Mouse (Mus musculus) spleen, adult 2 months (tissue): ENCODE measurements around the gene Cmklr1. TPM values are rescaled to one million over a fixed set of nuclear protein-coding genes. Genes with fewer than 3 reads are reported as not detected.

Experiments used
- DNase-seq, 2 experiments: peaks; one replicate each; pipeline versions ENCODE4 v3.0.0 to v3.0.0-alpha.2; 2012 to 2021; ENCODE audit warnings: low spot score in 2 of 2, low read depth in 1 of 2
- H3K27ac ChIP-seq: fragments of 200-500 bp; 2 replicates; pipeline ENCODE4 v1.5.1; 2012; ENCODE audit warnings: low read length, inconsistent platforms; ENCODE audit not compliant: insufficient read depth
- H3K27me3 ChIP-seq: fragments of 200-500 bp; 2 replicates; pipeline ENCODE4 v1.6.1; 2012; ENCODE audit warnings: mild to moderate bottlenecking, moderate library complexity, low read length, inconsistent platforms; ENCODE audit not compliant: control insufficient read depth, insufficient read depth
- H3K36me3 ChIP-seq: fragments of 200-500 bp; 2 replicates; pipeline ENCODE4 v1.6.1; 2012; ENCODE audit warnings: mild to moderate bottlenecking, low read length, inconsistent platforms; ENCODE audit not compliant: control insufficient read depth, insufficient read depth
- H3K4me1 ChIP-seq: fragments of 200-500 bp; 2 replicates; pipeline ENCODE4 v1.6.1; 2011; ENCODE audit warnings: inconsistent platforms; ENCODE audit not compliant: control insufficient read depth, insufficient read depth, insufficient read length
- H3K4me3 ChIP-seq: fragments of 200-500 bp; 2 replicates; pipeline ENCODE4 v1.5.1; 2011; ENCODE audit warnings: mild to moderate bottlenecking, inconsistent platforms; ENCODE audit not compliant: insufficient read depth, insufficient read length; ENCODE audit errors: extremely low read depth
- CTCF ChIP-seq: fragments of 200-500 bp; IDR thresholded peaks from 2 replicates; pipeline ENCODE4 v1.5.1; 2011; ENCODE audit warnings: mild to moderate bottlenecking, inconsistent platforms; ENCODE audit not compliant: insufficient read depth, insufficient read length, insufficient replicate concordance; ENCODE audit errors: extremely low read depth
- POLR2A ChIP-seq: fragments of 200-500 bp; IDR thresholded peaks from 2 replicates; pipeline ENCODE4 v1.6.1; 2011; ENCODE audit warnings: low read depth, low read length, inconsistent platforms
- WGBS: fragments of 180-500 bp; shearing (Covaris S2); methylation state at CpG from one replicate; pipeline ENCODE4 v1.1.7; 2018; 5-methylcytosine and 5-hydroxymethylcytosine counted together
- polyA plus RNA-seq: library from polyadenylated mRNA; depleted of rRNA; stranded (reverse); fragments of >200 nt; gene quantifications from 2 replicates; pipeline ENCODE4 v1.2.3, GENCODE M21; 2012; rRNA removed

Cmklr1 gene
- 31.7 and 37.1 TPM in 2 replicates for polyA plus RNA-seq

GRCm38 (mm10) chr5:113650035-113650865 lies at the start of gene Cmklr1:
Gene Cmklr1 (minus strand): TSS chr5:113650426.
- Histone ChIP-seq H3K4me1 (no peaks in the 10 kb centered on the region), H3K4me3 (peak within 1 kb of the TSS; percentile 24; the same call in 1 of the 2 replicates), H3K27me3 (no peaks in the 10 kb centered on the region), H3K27ac (peak within 1 kb of the TSS; percentile 41; the same call in 1 of the 2 replicates), H3K36me3 (no peaks in the 10 kb centered on the region)
- 16% methylated on average over 30 of the region's 30 CpGs for WGBS
- DNase-seq = no peak
- TF ChIP-seq POLR2A (no peak), CTCF (no peak)

DNA sequence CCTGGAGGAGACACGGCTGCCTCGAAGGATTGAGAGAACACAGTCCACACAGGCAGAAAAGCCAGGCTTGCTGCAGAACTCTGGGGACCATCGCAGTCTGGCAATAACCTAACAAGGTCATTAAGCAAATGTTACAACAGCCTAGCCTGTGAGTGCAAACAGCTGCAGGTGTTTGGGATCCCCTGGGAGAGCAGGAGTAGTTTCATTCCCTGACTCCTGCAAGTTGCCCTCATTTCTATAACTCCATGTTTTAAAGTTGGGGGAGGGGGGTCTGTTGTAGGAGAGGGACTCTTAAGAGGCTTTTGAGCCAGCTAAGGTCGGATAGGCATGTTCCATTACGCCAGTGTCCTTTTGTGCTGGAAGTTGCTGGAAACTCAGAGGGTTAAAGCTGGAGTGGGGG lies 44.2 kb upstream of the Cmklr1 start:
- Histone ChIP-seq H3K36me3 (no peaks in the 10 kb centered on the region), H3K4me1 (no peaks in the 10 kb centered on the region), H3K4me3 (no peak overlapping the region), H3K27me3 (no peaks in the 10 kb centered on the region), H3K27ac (no peak overlapping the region)
- WGBS = 52% methylated on average over 5 of the region's 5 CpGs
- no peak for DNase-seq
- no peak for TF ChIP-seq CTCF
- no peak for TF ChIP-seq POLR2A

GRCm38 (mm10) chr5:113694000-113694399 lies 43.8 kb upstream of the Cmklr1 start:
- no peak overlapping the region for H3K4me3 ChIP-seq
- no peaks in the 10 kb centered on the region for H3K27me3 ChIP-seq
- H3K4me1 ChIP-seq = no peaks in the 10 kb centered on the region
- no peaks in the 10 kb centered on the region for H3K36me3 ChIP-seq
- WGBS = 60% methylated on average over 4 of the region's 4 CpGs
- DNase-seq = no peak
- TF ChIP-seq POLR2A (no peak), CTCF (no peak)
- no peak overlapping the region for H3K27ac ChIP-seq

DNA sequence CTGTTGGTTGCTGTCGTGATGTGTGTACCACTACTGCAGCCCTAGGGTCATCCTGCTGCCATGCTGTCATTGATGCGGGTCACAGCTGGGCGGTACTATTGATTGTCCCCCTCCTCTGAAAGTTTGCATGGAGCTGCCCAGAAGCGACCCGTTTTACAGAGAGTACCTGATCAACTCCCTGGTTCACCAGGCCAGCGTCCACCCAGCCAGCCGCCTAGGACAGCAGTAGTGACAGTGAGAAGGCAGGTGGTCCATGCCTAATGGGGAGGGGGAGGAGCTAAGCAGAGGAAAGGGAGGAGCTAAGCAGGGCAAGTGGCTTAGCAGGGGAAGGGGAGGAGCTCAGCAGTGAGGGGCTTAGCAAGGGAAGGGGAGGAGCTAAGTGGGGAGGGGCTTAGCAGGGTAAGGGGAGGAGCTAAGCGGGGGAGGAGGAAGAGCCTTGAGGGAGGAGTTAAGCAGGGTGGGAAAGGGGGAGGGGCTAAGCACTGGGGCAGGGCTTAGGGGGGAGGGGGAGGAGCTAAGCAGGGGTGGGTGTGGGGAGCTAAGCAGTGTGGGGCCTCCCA lies 43.0 kb upstream of the Cmklr1 start:
- no peaks in the 10 kb centered on the region for H3K27me3 ChIP-seq
- H3K4me3 ChIP-seq = no peak overlapping the region
- WGBS = 89% methylated on average over 8 of the region's 8 CpGs
- no peaks in the 10 kb centered on the region for H3K36me3 ChIP-seq
- H3K27ac ChIP-seq = no peak overlapping the region
- DNase-seq = no peak
- TF ChIP-seq CTCF (no peak), POLR2A (no peak)
- no peaks in the 10 kb centered on the region for H3K4me1 ChIP-seq

DNA sequence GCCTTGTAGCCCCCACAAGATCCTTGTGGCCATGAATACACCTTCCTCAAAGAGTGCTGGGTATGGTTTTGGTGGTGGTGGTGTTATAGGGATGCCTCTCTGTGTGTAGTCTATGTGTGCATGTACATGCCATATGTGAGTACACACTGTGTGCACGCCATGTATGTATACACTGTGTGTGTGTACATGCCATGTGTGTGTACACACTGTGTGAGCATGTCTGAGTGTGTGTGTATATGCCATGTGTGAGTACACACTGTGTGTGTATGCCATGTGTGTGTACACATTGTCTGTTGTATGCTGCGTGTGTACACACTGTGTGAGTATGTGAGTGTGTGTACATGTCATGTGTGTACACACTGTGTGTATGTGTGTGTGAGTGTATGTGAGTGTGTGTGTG lies 40.6 kb upstream of the Cmklr1 start:
- H3K4me3 ChIP-seq = no peak overlapping the region
- 81% methylated on average over 2 of the region's 2 CpGs for WGBS
- H3K4me1 ChIP-seq = no peaks in the 10 kb centered on the region
- H3K36me3 ChIP-seq = no peaks in the 10 kb centered on the region
- DNase-seq = no peak
- TF ChIP-seq POLR2A (no peak), CTCF (no peak)
- no peaks in the 10 kb centered on the region for H3K27me3 ChIP-seq
- no peak overlapping the region for H3K27ac ChIP-seq

- Histone ChIP-seq H3K27me3 (no peaks in the 10 kb centered on the region), H3K27ac (no peak overlapping the region), H3K4me1 (no peaks in the 10 kb centered on the region), H3K4me3 (no peak overlapping the region), H3K36me3 (no peaks in the 10 kb centered on the region)
- 82% methylated on average over 15 of the region's 15 CpGs for WGBS
- DNase-seq = no peak
- TF ChIP-seq CTCF (no peak), POLR2A (no peak)
Measured at GRCm38 (mm10) chr5:113690069-113690548, 39.9 kb upstream of the Cmklr1 start.

DNA sequence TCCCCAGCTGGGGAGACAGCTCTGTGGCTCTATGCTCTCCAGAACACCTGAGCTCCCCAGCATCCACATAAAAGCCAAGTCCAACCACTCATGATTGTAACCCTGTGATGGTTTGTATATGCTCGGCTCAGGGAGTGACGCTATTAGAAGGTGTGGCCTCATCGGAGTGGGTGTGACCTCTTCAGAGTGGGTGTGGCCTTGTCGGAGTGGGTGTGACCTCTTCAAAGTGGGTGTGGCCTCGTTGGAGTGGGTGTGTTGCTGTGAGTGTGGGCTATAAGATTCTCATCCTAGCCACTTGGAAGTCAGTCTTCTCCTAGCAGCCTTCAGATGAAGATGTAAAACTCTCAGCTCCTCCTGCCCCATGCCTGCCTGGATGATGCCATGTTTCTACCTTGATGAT lies 37.3 kb upstream of the Cmklr1 start:
- Histone ChIP-seq H3K27me3 (no peaks in the 10 kb centered on the region), H3K36me3 (no peaks in the 10 kb centered on the region), H3K4me3 (no peak overlapping the region), H3K4me1 (no peaks in the 10 kb centered on the region), H3K27ac (no peak overlapping the region)
- no peak for DNase-seq
- TF ChIP-seq CTCF = no peak
- TF ChIP-seq POLR2A = no peak
- WGBS = 85% methylated on average over 5 of the region's 5 CpGs
